Mouse (Mus musculus): Measurements from ENCODE around the gene Atad3a. TPM values are rescaled to one million over a fixed set of nuclear protein-coding genes. Genes with fewer than 3 reads are reported as not detected.

The Atad3a gene
- polyA plus RNA-seq, 1 experiment from 2014 or later: 47.9 TPM

Small RNAs within 50 kb of the gene (microRNA-seq; reads per million reads assigned to microRNA genes)
- gene Gm27743: not detected

Other genes with a start within 250 kb of the Atad3a start
- 46.9 and 51.4 TPM in 2 replicates for gene Nadk, start 198.7 kb downstream of the Atad3a start, polyA plus RNA-seq (2015; fragmentation: Nextera tagmentation; extraction: Ambion mirVana)
- 5.4 and 5.9 TPM in 2 replicates for gene Slc35e2, start 159.7 kb downstream of the Atad3a start, polyA plus RNA-seq (2015; fragmentation: Nextera tagmentation; extraction: Ambion mirVana)
- gene Cdk11b, start 136.2 kb downstream of the Atad3a start, polyA plus RNA-seq (2015; fragmentation: Nextera tagmentation; extraction: Ambion mirVana): 18.6 and 19.9 TPM in 2 replicates
- gene Gm10563, start 115.7 kb downstream of the Atad3a start, polyA plus RNA-seq (2015; fragmentation: Nextera tagmentation; extraction: Ambion mirVana): not detected in 2 replicates
- gene Mmp23, start 107.7 kb downstream of the Atad3a start, polyA plus RNA-seq (2015; fragmentation: Nextera tagmentation; extraction: Ambion mirVana): 4.9 TPM in 2 replicates
- 3.8 and 5.2 TPM in 2 replicates for gene Mib2, start 91.9 kb downstream of the Atad3a start, polyA plus RNA-seq (2015; fragmentation: Nextera tagmentation; extraction: Ambion mirVana)
- 0.24 and 0.48 TPM in 2 replicates for gene Fndc10, start 66.8 kb downstream of the Atad3a start, polyA plus RNA-seq (2015; fragmentation: Nextera tagmentation; extraction: Ambion mirVana)
- 52.0 and 52.4 TPM in 2 replicates for gene Ssu72, start 56.3 kb downstream of the Atad3a start, polyA plus RNA-seq (2015; fragmentation: Nextera tagmentation; extraction: Ambion mirVana)
- 0.08 and 0.10 TPM in 2 replicates for gene Tmem240, start 26.3 kb downstream of the Atad3a start, polyA plus RNA-seq (2015; fragmentation: Nextera tagmentation; extraction: Ambion mirVana)
- gene Vwa1, start 13.6 kb upstream of the Atad3a start, polyA plus RNA-seq (2015; fragmentation: Nextera tagmentation; extraction: Ambion mirVana): 0.33 and 0.54 TPM in 2 replicates
- 0.13 and 0.22 TPM in 2 replicates for gene Tmem88b, start 24.8 kb upstream of the Atad3a start, polyA plus RNA-seq (2015; fragmentation: Nextera tagmentation; extraction: Ambion mirVana)
- gene Ankrd65, start 29.3 kb upstream of the Atad3a start, polyA plus RNA-seq (2015; fragmentation: Nextera tagmentation; extraction: Ambion mirVana): 0.07 TPM in 1 of 2 replicates, not detected in the other
- 135 and 141 TPM in 2 replicates for gene Mrpl20, start 41.8 kb upstream of the Atad3a start, polyA plus RNA-seq (2015; fragmentation: Nextera tagmentation; extraction: Ambion mirVana)
- 65.6 and 77.1 TPM in 2 replicates for gene Ccnl2, start 51.4 kb upstream of the Atad3a start, polyA plus RNA-seq (2015; fragmentation: Nextera tagmentation; extraction: Ambion mirVana)
- gene Aurkaip1, start 70.2 kb upstream of the Atad3a start, polyA plus RNA-seq (2015; fragmentation: Nextera tagmentation; extraction: Ambion mirVana): 94.0 and 108 TPM in 2 replicates
- 7.7 and 9.9 TPM in 2 replicates for gene Mxra8, start 78.6 kb upstream of the Atad3a start, polyA plus RNA-seq (2015; fragmentation: Nextera tagmentation; extraction: Ambion mirVana)
- gene Dvl1, start 86.3 kb upstream of the Atad3a start, polyA plus RNA-seq (2015; fragmentation: Nextera tagmentation; extraction: Ambion mirVana): 5.0 and 6.9 TPM in 2 replicates
- 0.08 and 0.15 TPM in 2 replicates for gene Tas1r3, start 102.3 kb upstream of the Atad3a start, polyA plus RNA-seq (2015; fragmentation: Nextera tagmentation; extraction: Ambion mirVana)
- gene Cptp, start 108.3 kb upstream of the Atad3a start, polyA plus RNA-seq (2015; fragmentation: Nextera tagmentation; extraction: Ambion mirVana): 7.5 and 8.9 TPM in 2 replicates
- gene Ints11, start 108.5 kb upstream of the Atad3a start, polyA plus RNA-seq (2015; fragmentation: Nextera tagmentation; extraction: Ambion mirVana): 34.3 and 37.6 TPM in 2 replicates
- gene Pusl1, start 130.7 kb upstream of the Atad3a start, polyA plus RNA-seq (2015; fragmentation: Nextera tagmentation; extraction: Ambion mirVana): 14.3 and 15.6 TPM in 2 replicates
- gene Acap3, start 130.7 kb upstream of the Atad3a start, polyA plus RNA-seq (2015; fragmentation: Nextera tagmentation; extraction: Ambion mirVana): 6.5 and 8.5 TPM in 2 replicates
- 50.2 and 51.2 TPM in 2 replicates for gene Ube2j2, start 182.7 kb upstream of the Atad3a start, polyA plus RNA-seq (2015; fragmentation: Nextera tagmentation; extraction: Ambion mirVana)
- 76.3 and 81.9 TPM in 2 replicates for gene C1qtnf12, start 201.2 kb upstream of the Atad3a start, polyA plus RNA-seq (2015; fragmentation: Nextera tagmentation; extraction: Ambion mirVana)
- 4.4 and 4.6 TPM in 2 replicates for gene B3galt6, start 231.6 kb upstream of the Atad3a start, polyA plus RNA-seq (2015; fragmentation: Nextera tagmentation; extraction: Ambion mirVana)
- 77.0 and 81.4 TPM in 2 replicates for gene Sdf4, start 231.8 kb upstream of the Atad3a start, polyA plus RNA-seq (2015; fragmentation: Nextera tagmentation; extraction: Ambion mirVana)